In genomic region chr8:93199146-93199545, GRCm38 (mm10) we compare ENCODE assay signal across 19 mouse cellular contexts. TPM values are rescaled to one million over a fixed set of nuclear protein-coding genes. Genes with fewer than 3 reads are reported as not detected.
DNase-seq lines count a peak whose midpoint lies in the region; ATAC-seq lines count a peak whose summit lies in the region.
"Not testable (repeated sequence)": the region's sequence is repeated elsewhere in the genome, so short reads cannot be mapped to it uniquely, and the experiment has no call there.
"Had no signal": no experiment of that assay in that cellular context is flagged by ENCODE, and none has a peak within 500 bp of the region (broad histone marks: within the 10 kb centered on the region; RNA-seq: fewer than 3 reads in every experiment).

No protein-coding gene starts in this region.

- DNase-seq in adrenal gland, postnatal 10 days = peak; percentile 10
- peak; percentile 6 to 21 for DNase-seq in cerebellum, postnatal 14 days
- peak; percentile 46 to 57 for DNase-seq in heart, adult 18-20 months
- peak; percentile 23 for DNase-seq in heart, postnatal 4 days
- peak; percentile 67 to 68 for DNase-seq in kidney, adult 8-10 months
- peak; percentile 37 to 56 for DNase-seq in kidney, postnatal 36 days

- not testable (repeated sequence) for H3K9ac ChIP-seq in heart, embryonic 15.5 days; lung, embryonic 15.5 days

- H3K4me1 ChIP-seq in heart, embryonic 15.5 days (replicated peaks); lung, embryonic 15.5 days: not testable (repeated sequence)

- H3K36me3 ChIP-seq in heart, embryonic 15.5 days; lung, embryonic 15.5 days: not testable (repeated sequence)

- H3K9me3 ChIP-seq in heart, embryonic 15.5 days (replicated peaks); lung, embryonic 15.5 days: not testable (repeated sequence)

- 0 out of 2 replicates have a peak, but pooled peaks have one; percentile 50 for ATAC-seq in heart, embryonic 15.5 days (replicated peaks; ENCODE audit: insufficient number of reproducible peaks, insufficient read depth, low FRiP score, low read depth)
- ATAC-seq in lung, embryonic 15.5 days (ENCODE audit: borderline replicate concordance, extremely low read depth, low FRiP score, low TSS enrichment) = peak; percentile 24; the same call in 1 of the 2 replicates

- WGBS in heart, embryonic 15.5 days = 32% methylated on average over 7 of the region's 7 CpGs
- 37% methylated on average over 7 of the region's 7 CpGs for WGBS in lung, embryonic 15.5 days

- H3K27me3 ChIP-seq in heart, embryonic 15.5 days; lung, embryonic 15.5 days: not testable (repeated sequence)

- H3K27ac ChIP-seq in heart, embryonic 15.5 days = peak overlapping the region; percentile 15; the same call in 1 of the 2 replicates
- H3K27ac ChIP-seq in lung, embryonic 15.5 days = not testable (repeated sequence)

- H3K4me3 ChIP-seq in heart, embryonic 15.5 days; lung, embryonic 15.5 days: not testable (repeated sequence)

- not testable (repeated sequence) for H3K4me2 ChIP-seq in heart, embryonic 15.5 days; lung, embryonic 15.5 days

RNA-seq across cellular contexts. Expression of gene Ces1d, which starts 1.5 kb away (rescaled TPM):
- total RNA-seq in adrenal gland, postnatal 10 days (2021) = 100 to 1,000 TPM; 450 to 494 TPM
- 100 to 1,000 TPM; 229 to 343 TPM for total RNA-seq in heart, adult 18-20 months (2021)
- 1.8 and 4.0 TPM in 2 replicates for polyA plus RNA-seq in heart, embryonic 15.5 days (2015; fragmentation: Nextera tagmentation; extraction: Ambion mirVana)
- total RNA-seq in heart, postnatal 4 days (2021) = 1 to 10 TPM; 3.7 to 8.5 TPM
- 53.1 and 59.8 TPM in 2 replicates for polyA plus RNA-seq in lung, embryonic 15.5 days (2015; fragmentation: Nextera tagmentation; extraction: Ambion mirVana)
- total RNA-seq: common myeloid progenitor, adult 5-6 weeks; G1E had no signal
- polyA plus RNA-seq: CD4-positive, CD25-positive, alpha-beta regulatory T cell, adult 4 months; erythroblast, embryonic 14.5 days; forebrain, embryonic 14.5 days; G1E; hindbrain, embryonic 14.5 days had no signal

RNA-seq across cellular contexts. Expression of gene Ces1e, which starts 30.3 kb away (rescaled TPM):
- 1 to 10 TPM; 2.0 to 4.0 TPM for total RNA-seq in adrenal gland, postnatal 10 days (2021)
- total RNA-seq in heart, adult 18-20 months (2021) = under 1 TPM; 0.67 to 0.97 TPM
- 0.18 and 0.43 TPM in 2 replicates for polyA plus RNA-seq in heart, embryonic 15.5 days (2015; fragmentation: Nextera tagmentation; extraction: Ambion mirVana)
- total RNA-seq in heart, postnatal 4 days (2021) = 1 to 10 TPM; 1.1 to 1.2 TPM
- 0.38 TPM in 1 of 2 replicates, not detected in the other for polyA plus RNA-seq in lung, embryonic 15.5 days (2015; fragmentation: Nextera tagmentation; extraction: Ambion mirVana)
- total RNA-seq: adrenal gland, adult 8-10 months; common myeloid progenitor, adult 5-6 weeks; G1E had no signal
- polyA plus RNA-seq: CD4-positive, CD25-positive, alpha-beta regulatory T cell, adult 4 months; embryonic facial prominence, embryonic 11.5 days; erythroblast, embryonic 14.5 days; forebrain, embryonic 10.5 days; forebrain, embryonic 14.5 days; G1E; heart, embryonic 11.5 days; hindbrain, embryonic 10.5 days; hindbrain, embryonic 14.5 days had no signal

Comparison
In these comparisons a context has a peak if more than half of its experiments do, and no peak if none do; other contexts are left out.
1. RNA of gene Ces1d, which starts 1.5 kb away (total RNA-seq): 450 to 494 TPM in adrenal gland, postnatal 10 days and 229 to 343 TPM in heart, adult 18-20 months; 3.7 to 8.5 TPM in heart, postnatal 4 days; every median in the first group is over 10 times any median in the second.
2. DNase-seq: peak in every context shown above with its lines; median percentile 68 in kidney, adult 8-10 months; 52 in heart, adult 18-20 months; 46 in kidney, postnatal 36 days; 23 in heart, postnatal 4 days; 14 in cerebellum, postnatal 14 days; 10 in adrenal gland, postnatal 10 days.